Mouse (Mus musculus) left cerebral cortex, adult 8-10 months (tissue): ENCODE results near the gene Fam111a. TPM values are rescaled to one million over a fixed set of nuclear protein-coding genes. Genes with fewer than 3 reads are reported as not detected.

Source experiments
- DNase-seq, 2 experiments: peaks; one replicate each; pipeline ENCODE4 v3.0.0; 2022; ENCODE audit warnings: low spot score in 2 of 2
- total RNA-seq, 4 experiments: library from RNA; stranded (reverse); gene quantifications; 2 replicates each; pipeline ENCODE4 v1.2.4; 2022

Fam111a gene
- total RNA-seq, 4 experiments from 2014 or later, result 1.3 to 3.1 (median 1.8) TPM

DNA sequence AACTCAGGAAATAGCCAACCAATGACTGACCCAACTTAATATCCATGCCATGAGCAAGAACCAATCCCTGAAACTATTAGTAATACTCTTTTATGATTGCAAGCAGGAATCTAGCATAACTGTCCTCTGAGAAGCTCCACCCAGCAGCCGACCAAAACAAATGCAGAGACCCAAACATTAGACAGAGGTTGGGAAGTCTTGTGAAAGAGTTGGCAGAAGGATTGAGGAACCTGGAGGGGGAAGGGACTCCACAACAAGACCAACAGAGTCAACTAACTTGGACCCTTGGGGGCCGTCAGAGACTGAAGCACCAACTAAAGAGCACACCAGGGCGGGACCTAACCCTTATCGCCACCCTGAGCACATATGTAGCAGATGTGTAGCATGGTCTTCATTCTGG lies 12.7 kb downstream of the Fam111a start:
- DNase-seq, result no peak

- no peak for DNase-seq
Measured at GRCm38 (mm10) chr19:12564197-12564596, 18.7 kb downstream of the Fam111a start.

- no peak for DNase-seq
Measured at GRCm38 (mm10) chr19:12567011-12567410, 21.5 kb downstream of the Fam111a start.

GRCm38 (mm10) chr19:12570866-12571265 lies 25.3 kb downstream of the Fam111a start:
- no peak for DNase-seq

- no peak for DNase-seq
Measured at GRCm38 (mm10) chr19:12571687-12572086, 26.1 kb downstream of the Fam111a start.

- DNase-seq, result no peak
Measured at GRCm38 (mm10) chr19:12572614-12573265, 27.2 kb downstream of the Fam111a start.

GRCm38 (mm10) chr19:12573266-12574011 lies 27.9 kb downstream of the Fam111a start:
- DNase-seq, result peak; percentile 12 to 68

GRCm38 (mm10) chr19:12574012-12574407 lies 28.5 kb downstream of the Fam111a start:
- DNase-seq, result no peak

DNA sequence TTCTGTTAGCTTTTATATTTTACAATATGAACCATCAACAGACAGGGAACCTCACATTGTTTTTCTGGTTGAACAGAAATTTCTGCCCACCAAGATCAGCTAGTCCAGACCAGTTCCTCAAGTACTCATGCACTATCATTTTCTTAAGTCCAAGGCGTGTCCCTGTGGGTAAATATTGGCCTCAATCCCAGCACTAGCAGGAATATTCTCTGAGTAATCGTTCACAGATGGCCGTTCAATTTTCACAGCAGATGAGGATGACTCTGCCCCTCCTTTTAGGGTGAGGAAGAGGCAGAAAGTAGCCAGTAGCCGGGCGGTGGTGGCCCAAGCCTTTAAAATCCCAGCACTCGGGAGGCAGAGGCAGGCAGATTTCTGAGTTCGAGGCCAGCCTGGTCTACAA lies 29.6 kb downstream of the Fam111a start:
- DNase-seq, result no peak

- no peak for DNase-seq
Measured at GRCm38 (mm10) chr19:12575514-12575913, 30.0 kb downstream of the Fam111a start.

DNA sequence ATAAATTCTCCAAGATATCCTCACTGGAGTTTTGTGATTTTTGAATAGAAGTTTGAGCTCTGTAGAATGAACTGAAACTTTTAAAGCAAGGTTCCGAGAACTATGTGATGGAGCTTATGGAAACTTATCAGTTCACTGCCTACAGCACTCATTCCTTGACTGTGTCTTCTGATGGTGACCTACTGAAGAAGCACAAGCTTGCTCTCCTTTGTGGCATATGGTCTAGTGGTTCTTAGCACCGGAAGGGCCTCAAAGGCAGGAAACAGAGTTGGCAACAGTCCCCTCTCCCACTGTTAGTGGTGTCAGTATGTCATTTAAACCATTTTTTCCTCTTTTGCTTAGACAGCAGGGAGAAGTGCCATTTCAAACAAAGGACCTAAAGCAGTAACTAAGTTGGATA lies 31.1 kb downstream of the Fam111a start:
- DNase-seq, result no peak

DNA sequence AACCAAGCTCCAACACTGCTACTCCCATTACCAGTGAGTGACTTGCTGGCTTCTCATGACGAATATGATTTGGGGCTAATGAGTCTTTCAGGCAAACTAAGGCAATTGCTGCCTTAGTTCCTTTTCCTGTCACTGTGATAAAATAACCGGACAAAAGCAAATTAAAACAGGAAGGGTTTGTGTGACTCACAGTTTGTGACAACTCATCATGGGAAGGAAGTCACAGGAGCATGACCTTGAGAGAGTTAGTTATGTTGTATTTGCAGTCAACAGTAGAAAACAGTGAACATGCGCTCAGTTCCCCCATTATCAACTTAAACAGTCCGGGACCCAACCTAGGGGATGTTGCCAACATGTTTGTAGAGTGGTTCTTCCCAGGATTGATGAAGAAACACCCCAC lies 39.8 kb downstream of the Fam111a start:
- DNase-seq, result no peak

DNA sequence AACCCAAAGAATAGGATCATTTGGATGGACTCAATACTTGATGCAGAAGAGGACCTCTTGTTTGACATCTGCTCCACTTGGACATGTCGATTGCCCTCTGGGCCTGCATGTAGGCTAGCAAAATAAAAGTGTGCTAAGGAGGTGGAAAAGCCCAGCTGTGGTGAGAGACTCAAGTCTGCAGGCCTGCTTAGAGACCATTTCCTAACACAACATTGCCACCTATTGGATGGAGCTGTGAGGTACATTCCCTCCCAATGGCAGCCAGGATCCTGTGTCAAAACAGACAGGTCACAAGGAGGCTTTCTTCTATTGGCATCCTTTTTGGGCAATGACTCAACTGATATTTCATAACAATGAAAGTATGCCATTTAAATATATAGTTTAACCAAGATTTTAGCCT lies 46.4 kb downstream of the Fam111a start:
- peak; percentile 32 to 50 for DNase-seq

GRCm38 (mm10) chr19:12595135-12595529 lies 49.6 kb downstream of the Fam111a start:
- DNase-seq, result no peak

DNA sequence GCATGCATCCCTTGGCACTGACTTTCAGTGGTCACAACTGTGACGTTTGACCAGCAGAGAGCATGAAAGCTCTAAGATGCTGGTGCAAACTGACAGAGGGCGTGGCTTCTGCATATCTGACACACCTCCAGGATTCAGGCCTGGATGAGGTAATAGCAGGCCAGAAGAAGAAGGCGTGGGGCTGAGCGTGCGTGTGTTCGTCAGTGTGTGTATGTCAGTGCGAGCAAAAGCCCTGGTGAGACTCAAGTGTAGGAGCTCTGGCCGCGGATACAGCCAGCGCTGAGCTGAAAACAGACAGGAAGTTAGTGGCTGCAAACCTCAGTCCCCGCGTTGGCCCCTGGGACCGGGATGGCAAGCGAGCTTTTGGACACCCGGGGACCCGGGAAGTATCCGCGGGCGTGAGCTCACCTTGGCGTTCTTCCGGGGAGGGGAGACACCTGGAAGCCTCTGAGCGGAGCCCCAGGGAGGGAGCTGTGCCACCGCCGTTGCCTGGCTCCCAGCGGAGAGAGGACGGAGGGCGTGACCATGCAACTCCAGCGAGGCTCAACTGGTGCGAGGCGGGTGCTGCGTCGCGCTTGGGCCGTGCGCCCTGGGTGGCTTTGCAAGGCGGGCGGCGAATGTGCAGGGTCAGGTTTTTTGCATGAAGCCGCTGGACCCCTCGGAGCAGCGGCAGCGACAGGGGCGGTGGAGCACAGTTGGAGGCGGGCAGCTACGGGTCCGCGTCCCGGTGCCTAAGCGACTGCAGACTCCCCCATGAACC lies 50.2 kb downstream of the Fam111a start:
- DNase-seq, result peak; percentile 25 to 53

- DNase-seq, result peak; percentile 13 to 28
Measured at GRCm38 (mm10) chr19:12596290-12597072, 50.9 kb downstream of the Fam111a start.

GRCm38 (mm10) chr19:12597073-12597405 lies 51.5 kb downstream of the Fam111a start:
- peak in 1 of 2 experiments; percentile 16 for DNase-seq

- DNase-seq, result no peak
Measured at GRCm38 (mm10) chr19:12598674-12599073, 53.1 kb downstream of the Fam111a start.

DNA sequence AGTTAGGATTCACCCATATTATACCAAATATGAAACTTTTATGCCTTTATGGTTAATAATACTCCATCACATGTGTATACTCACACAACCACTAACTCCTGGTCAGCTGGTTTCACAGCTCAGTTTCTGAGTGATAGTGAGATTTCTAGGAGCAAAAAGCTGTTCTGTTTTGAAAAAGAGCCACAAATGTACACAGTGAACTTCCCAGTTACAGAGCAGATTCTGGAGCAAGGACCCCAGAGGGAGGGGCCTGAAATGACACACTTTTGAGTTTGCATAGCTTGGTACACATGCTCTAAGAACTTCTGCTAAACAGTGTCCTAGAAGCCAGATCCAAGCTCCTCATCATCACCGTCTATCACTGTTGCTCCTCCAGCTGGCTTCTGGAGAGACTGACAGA lies 54.1 kb downstream of the Fam111a start, which contains the start of gene Gm4952:
Gene Gm4952 (plus strand): TSS at position 301 of the 400 bp plus-strand sequence.
- DNase-seq, result no peak

- no peak for DNase-seq
Measured at GRCm38 (mm10) chr19:12600684-12601480, 55.3 kb downstream of the Fam111a start.

- no peak for DNase-seq
Measured at GRCm38 (mm10) chr19:12608336-12608735, 62.8 kb downstream of the Fam111a start.
